ENCODE assay signal across 8 mouse cellular contexts in the genomic region with DNA sequence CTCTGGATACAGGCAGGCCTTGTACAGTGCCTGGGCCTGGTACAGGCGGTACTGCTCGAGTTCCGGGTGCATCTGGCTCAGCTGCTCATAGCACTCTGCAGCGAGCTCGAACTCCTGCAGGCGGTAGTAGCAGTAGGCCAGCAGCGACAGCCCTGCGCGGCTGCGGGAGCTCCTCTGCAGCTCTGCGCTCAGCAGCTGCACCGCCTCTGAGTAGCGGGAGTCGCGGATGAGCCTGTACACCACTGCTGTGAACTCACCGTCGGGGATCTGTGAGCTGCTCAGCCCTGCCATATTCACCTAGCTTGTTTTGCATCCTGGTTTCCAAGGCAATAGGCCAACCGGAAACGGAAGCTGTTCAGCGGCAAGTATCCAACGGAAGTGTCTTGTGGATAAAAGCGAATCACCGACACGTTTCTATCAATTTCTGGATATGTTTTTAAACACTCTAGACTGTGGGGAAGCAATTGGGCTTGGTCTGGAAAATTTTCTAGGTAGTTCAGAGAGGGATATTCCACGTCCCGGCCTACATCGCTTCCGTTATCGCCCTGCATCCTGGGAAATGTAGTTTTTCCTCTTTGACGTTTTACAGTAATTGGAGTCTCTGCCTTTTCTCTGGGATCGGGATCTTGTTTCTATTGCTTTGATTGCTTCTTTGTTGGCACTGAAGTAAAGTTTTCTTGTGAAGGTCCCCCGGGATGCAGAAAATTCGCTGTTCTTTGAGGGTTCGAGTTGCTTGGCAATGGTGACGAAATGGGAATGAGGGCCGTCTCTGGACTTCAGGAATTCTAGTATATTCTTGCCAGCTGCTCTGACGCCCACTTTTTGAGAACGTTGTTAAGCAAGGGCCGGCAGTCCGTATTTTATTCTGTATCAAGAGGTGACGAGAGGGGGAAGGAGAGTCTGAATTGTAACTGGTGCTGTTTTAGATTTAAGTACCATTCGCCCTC. TPM values are rescaled to one million over a fixed set of nuclear protein-coding genes. Genes with fewer than 3 reads are reported as not detected.
DNase-seq lines count a peak whose midpoint lies in the region; ATAC-seq lines count a peak whose summit lies in the region.

Gene Ttc30b, minus strand, starts transcription at position 469 of the 947 bp plus-strand sequence.

- DNase-seq in B cell, adult 2 months = peak; percentile 85 to 87
- DNase-seq in brain, embryonic 18.5 days (ENCODE audit: low read depth, low spot score) = peak; percentile 78
- DNase-seq in liver = peak; percentile 47
- peak; percentile 20 to 64 for DNase-seq in monocyte, adult 2 months (ENCODE audit: low read depth in 1 of 2, low spot score in 2 of 2)
- peak; percentile 68 to 69 for DNase-seq in spleen, postnatal 36 days (ENCODE audit: low spot score in 2 of 2)

- peak within 1 kb of the TSS; percentile 42 for H3K27ac ChIP-seq in heart, embryonic 12.5 days (ENCODE audit: poor library complexity, severe bottlenecking)
- peak within 1 kb of the TSS; percentile 81 for H3K27ac ChIP-seq in kidney, embryonic 16.5 days (ENCODE audit: low read length)

- peak within 1 kb of the TSS; percentile 71 for H3K9ac ChIP-seq in heart, embryonic 12.5 days
- H3K9ac ChIP-seq in kidney, embryonic 16.5 days (replicated peaks; ENCODE audit: low read length) = peak within 1 kb of the TSS; percentile 70

- peak within 1 kb of the TSS; percentile 70 for H3K4me2 ChIP-seq in heart, embryonic 12.5 days
- peak within 1 kb of the TSS; percentile 59 for H3K4me2 ChIP-seq in kidney, embryonic 16.5 days (replicated peaks; ENCODE audit: low read depth, low read length)

- H3K4me1 ChIP-seq in heart, embryonic 12.5 days (replicated peaks) = peaks cover 16% of the 10 kb centered on the region
- peaks cover 4% of the 10 kb centered on the region; the same call in 1 of the 2 replicates for H3K4me1 ChIP-seq in kidney, embryonic 16.5 days (ENCODE audit: insufficient read depth, low read length)

- peak within 1 kb of the TSS; percentile 56 for H3K4me3 ChIP-seq in heart, embryonic 12.5 days
- peak within 1 kb of the TSS; percentile 64 for H3K4me3 ChIP-seq in kidney, embryonic 16.5 days (ENCODE audit: low read length)

- H3K27me3 ChIP-seq in heart, embryonic 12.5 days (replicated peaks) = 0 out of 2 replicates have a peak, but pooled peaks cover 2% of the 10 kb centered on the region
- H3K27me3 ChIP-seq in kidney, embryonic 16.5 days (ENCODE audit: insufficient read depth, low read length) = no peaks in the 10 kb centered on the region

- H3K36me3 ChIP-seq in heart, embryonic 12.5 days = no peaks in the 10 kb centered on the region
- no peaks in the 10 kb centered on the region for H3K36me3 ChIP-seq in kidney, embryonic 16.5 days (ENCODE audit: insufficient read depth, low read length)

- peak; percentile 79 for ATAC-seq in erythroid progenitor cell, adult 5-6 weeks (replicated peaks; ENCODE audit: low FRiP score, poor library complexity, severe bottlenecking)
- ATAC-seq in heart, embryonic 12.5 days (ENCODE audit: insufficient number of reproducible peaks, low FRiP score) = peak; percentile 80
- peak; percentile 90 for ATAC-seq in kidney, embryonic 16.5 days (ENCODE audit: low FRiP score, low TSS enrichment)

- no peaks in the 10 kb centered on the region for H3K9me3 ChIP-seq in heart, embryonic 12.5 days (replicated peaks)
- no peaks in the 10 kb centered on the region for H3K9me3 ChIP-seq in kidney, embryonic 16.5 days (ENCODE audit: low read length)

- WGBS in heart, embryonic 12.5 days = 5% methylated on average over 42 of the region's 42 CpGs
- WGBS in kidney, embryonic 16.5 days = 3% methylated on average over 37 of the region's 42 CpGs

RNA-seq across cellular contexts. Expression of gene Ttc30b, which starts in this region (rescaled TPM):
- total RNA-seq in erythroid progenitor cell, adult 5-6 weeks (2015; ENCODE audit: low replicate concordance) = 1.4 TPM in 1 of 2 replicates, not detected in the other
- not detected in 2 replicates for total RNA-seq in erythroid progenitor cell, adult 5-6 weeks (2017; ENCODE audit: low replicate concordance)
- polyA plus RNA-seq in heart, embryonic 12.5 days (2016; fragmentation: Nextera tagmentation; extraction: Ambion mirVana) = 9.7 and 10.7 TPM in 2 replicates
- 14.0 and 14.4 TPM in 2 replicates for polyA plus RNA-seq in kidney, embryonic 16.5 days (2015; fragmentation: Nextera tagmentation; extraction: Ambion mirVana)

Comparison
In these comparisons a context has a peak if more than half of its experiments do, and no peak if none do; other contexts are left out.
1. Peak in every context shown above with its lines: DNase-seq, ATAC-seq, H3K4me3 ChIP-seq and H3K27ac ChIP-seq.